Mouse (Mus musculus) megakaryocyte-erythroid progenitor cell, adult 5-6 weeks (primary cell): Measurements from ENCODE around the gene Rfc5. TPM values are rescaled to one million over a fixed set of nuclear protein-coding genes. Genes with fewer than 3 reads are reported as not detected.
A peak's percentile ranks its signal among the peaks of the same experiment; 100 is the strongest.
"Not testable (repeated sequence)": the region's sequence is repeated elsewhere in the genome, so short reads cannot be mapped to it uniquely, and the experiment has no call there.

Experiments used
- ATAC-seq: replicated peaks from 2 replicates; pipeline ENCODE4 v1.8.0; 2016; ENCODE audit warnings: mild to moderate bottlenecking, inconsistent platforms; ENCODE audit not compliant: severe bottlenecking, poor library complexity, low FRiP score, low TSS enrichment
- total RNA-seq, 2 experiments: library from RNA; stranded (forward) in 1 of 2; stranded (reverse) in 1 of 2; fragments of 200-1000, 215-1000 nt in 1 of 2; fragments of >200 nt in 1 of 2; fragmentation: Nextera tagmentation in 1 of 2; gene quantifications; 2 replicates each; pipeline ENCODE4 v1.2.3; 2014 to 2017

The Rfc5 gene
- total RNA-seq (2014; fragmentation: Nextera tagmentation) (65.5 and 93.1 TPM in 2 replicates), total RNA-seq (2017) (50.7 and 58.1 TPM in 2 replicates)

GRCm38 (mm10) chr5:117388877-117389276, at the start of gene Rfc5:
Rfc5 (minus strand) TSS chr5:117389047.
- ATAC-seq = peak; percentile 94

- not testable (repeated sequence) for ATAC-seq
Measured at GRCm38 (mm10) chr5:117433501-117433900, 44.7 kb upstream of the Rfc5 start.

- no peak for ATAC-seq
Measured at GRCm38 (mm10) chr5:117417442-117417841, 28.6 kb upstream of the Rfc5 start.

GRCm38 (mm10) chr5:117415011-117415912, 26.4 kb upstream of the Rfc5 start:
- ATAC-seq = no peak

GRCm38 (mm10) chr5:117414611-117415010, 25.8 kb upstream of the Rfc5 start:
- ATAC-seq = no peak

GRCm38 (mm10) chr5:117413507-117414501, 25.0 kb upstream of the Rfc5 start, which contains the start of gene Ksr2:
Ksr2 (plus strand) TSS chr5:117414000.
- peak; percentile 58 for ATAC-seq

- ATAC-seq = no peak
Measured at GRCm38 (mm10) chr5:117409369-117409768, 20.5 kb upstream of the Rfc5 start.

- peak; percentile 50 for ATAC-seq
Measured at GRCm38 (mm10) chr5:117408216-117408615, 19.4 kb upstream of the Rfc5 start.

GRCm38 (mm10) chr5:117404671-117405070, 15.8 kb upstream of the Rfc5 start:
- not testable (repeated sequence) for ATAC-seq

- ATAC-seq = no peak
Measured at GRCm38 (mm10) chr5:117403609-117404008, 14.8 kb upstream of the Rfc5 start.

- no peak for ATAC-seq
Measured at GRCm38 (mm10) chr5:117399281-117399680, 10.4 kb upstream of the Rfc5 start.

- ATAC-seq = no peak
Measured at GRCm38 (mm10) chr5:117398007-117398550, 9.2 kb upstream of the Rfc5 start.

GRCm38 (mm10) chr5:117397371-117397770, 8.5 kb upstream of the Rfc5 start:
- ATAC-seq = no peak

- no peak for ATAC-seq
Measured at GRCm38 (mm10) chr5:117396596-117397014, 7.8 kb upstream of the Rfc5 start.

GRCm38 (mm10) chr5:117395834-117396233, 7.0 kb upstream of the Rfc5 start:
- no peak for ATAC-seq

- ATAC-seq = peak; percentile 72
Measured at GRCm38 (mm10) chr5:117390895-117391294, 2.0 kb upstream of the Rfc5 start.

- peak; percentile 69 for ATAC-seq
Measured at GRCm38 (mm10) chr5:117388296-117388751, 523 bp downstream of the Rfc5 start.

- no peak for ATAC-seq
Measured at GRCm38 (mm10) chr5:117383198-117383597, 5.6 kb downstream of the Rfc5 start.

- no peak for ATAC-seq
Measured at GRCm38 (mm10) chr5:117381785-117382184, 7.1 kb downstream of the Rfc5 start.
